13 mouse cellular contexts compared by ENCODE assay signal in the genomic region with DNA sequence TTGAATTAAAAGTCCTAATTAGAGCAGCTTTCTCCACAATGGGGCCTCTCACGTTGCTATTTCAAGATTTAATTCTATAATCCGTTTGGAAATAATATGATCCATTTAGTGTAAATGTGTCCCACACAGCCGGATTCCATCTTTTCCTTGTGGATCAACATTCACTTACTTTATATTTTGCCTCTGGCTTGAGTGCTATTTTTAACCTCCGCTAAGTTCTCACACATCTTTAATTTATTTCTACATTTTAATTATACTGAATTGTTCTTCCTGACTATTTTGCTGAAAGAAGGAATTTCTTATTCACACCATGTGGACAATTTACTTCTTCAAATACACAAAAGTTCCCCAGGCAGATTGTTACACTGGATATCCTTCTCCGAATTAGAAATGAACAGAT.
"Had no signal": no experiment of that assay in that cellular context is flagged by ENCODE, and none has a peak within 500 bp of the region (broad histone marks: within the 10 kb centered on the region; RNA-seq: fewer than 3 reads in every experiment).

No protein-coding gene starts in this region.

- ATAC-seq: liver, embryonic 12.5 days; lung, postnatal 0 days had no signal

- H3K4me1 ChIP-seq: limb, embryonic 15.5 days; liver, embryonic 12.5 days; stomach, embryonic 15.5 days had no signal

- DNase-seq: kidney, adult 11 months; kidney, adult 9 months; kidney, postnatal 10 days; layer of hippocampus, postnatal 36 days; lung, postnatal 4 days; right cerebral cortex, postnatal 14 days; thymus, adult 2 months; thymus, postnatal 25 days had no signal

- H3K9ac ChIP-seq: limb, embryonic 15.5 days; liver, embryonic 12.5 days; midbrain, embryonic 12.5 days; stomach, embryonic 15.5 days had no signal

- H3K27me3 ChIP-seq: limb, embryonic 15.5 days; liver, embryonic 12.5 days; midbrain, embryonic 12.5 days; stomach, embryonic 15.5 days had no signal

- H3K36me3 ChIP-seq: limb, embryonic 15.5 days; liver, embryonic 12.5 days; midbrain, embryonic 12.5 days; stomach, embryonic 15.5 days had no signal

- H3K4me2 ChIP-seq: limb, embryonic 15.5 days; liver, embryonic 12.5 days; midbrain, embryonic 12.5 days; stomach, embryonic 15.5 days had no signal

- H3K27ac ChIP-seq: limb, embryonic 15.5 days; liver, embryonic 12.5 days; midbrain, embryonic 12.5 days; stomach, embryonic 15.5 days had no signal

- H3K4me3 ChIP-seq: limb, embryonic 15.5 days; liver, embryonic 12.5 days; midbrain, embryonic 12.5 days; stomach, embryonic 15.5 days had no signal

- H3K9me3 ChIP-seq: limb, embryonic 15.5 days; liver, embryonic 12.5 days; midbrain, embryonic 12.5 days; stomach, embryonic 15.5 days had no signal
